Comparison of ENCODE assay signal across 9 mouse cellular contexts in the genomic region with DNA sequence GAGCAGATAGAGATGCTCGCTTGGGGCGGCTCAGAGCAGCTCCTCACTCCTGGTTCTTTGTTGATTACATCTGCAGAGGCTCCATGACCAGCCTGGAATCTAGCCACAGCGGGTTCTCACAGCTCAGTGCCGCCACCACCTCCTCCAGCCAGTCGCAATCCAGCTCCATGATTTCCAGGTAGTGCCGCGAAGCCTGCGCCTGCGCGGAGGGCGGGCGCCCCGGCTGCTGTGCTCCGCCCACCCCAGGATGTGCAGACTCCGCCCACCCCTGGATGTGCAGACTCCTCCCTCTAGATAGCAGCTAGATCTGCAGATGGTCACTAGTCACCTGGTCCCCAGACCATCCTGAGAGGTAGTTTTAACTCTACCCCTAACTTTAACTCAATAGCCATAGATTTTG. TPM values are rescaled to one million over a fixed set of nuclear protein-coding genes. Genes with fewer than 3 reads are reported as not detected.
DNase-seq lines count a peak whose midpoint lies in the region; ATAC-seq and TF ChIP-seq lines count a peak whose summit lies in the region.
"Had no signal": no experiment of that assay in that cellular context is flagged by ENCODE, and none has a peak within 500 bp of the region (broad histone marks: within the 10 kb centered on the region; RNA-seq: fewer than 3 reads in every experiment).

No protein-coding gene starts in this region.

- no peak for TF ChIP-seq CTCF in layer of hippocampus, adult 2 months (conservative IDR thresholded peaks at IDR 0.05)
- no peak for TF ChIP-seq CTCF in intestine, postnatal 0 days (IDR thresholded peaks at IDR 0.05; ENCODE audit: low read depth)

- no peak overlapping the region for H3K9ac ChIP-seq in intestine, postnatal 0 days (ENCODE audit: low read depth, low read length)
- no peak overlapping the region for H3K9ac ChIP-seq in midbrain, embryonic 12.5 days (replicated peaks)

- H3K9me3 ChIP-seq in intestine, postnatal 0 days (ENCODE audit: control insufficient read depth): no peaks in the 10 kb centered on the region
- H3K9me3 ChIP-seq in midbrain, embryonic 12.5 days: no peaks in the 10 kb centered on the region

- H3K36me3 ChIP-seq in intestine, postnatal 0 days (ENCODE audit: control insufficient read depth, insufficient read depth): peaks cover 28% of the 10 kb centered on the region
- H3K36me3 ChIP-seq in midbrain, embryonic 12.5 days: peaks cover 68% of the 10 kb centered on the region

- no peaks in the 10 kb centered on the region for H3K4me1 ChIP-seq in intestine, postnatal 0 days (replicated peaks; ENCODE audit: control insufficient read depth, insufficient read depth, low read length)
- peaks cover 6% of the 10 kb centered on the region for H3K4me1 ChIP-seq in midbrain, embryonic 12.5 days

- WGBS in intestine, postnatal 0 days: 27% methylated on average over 13 of the region's 15 CpGs
- WGBS in midbrain, embryonic 12.5 days: 4% methylated on average over 13 of the region's 15 CpGs

- no peak overlapping the region; the same call in 1 of the 2 replicates for H3K4me2 ChIP-seq in intestine, postnatal 0 days (replicated peaks; ENCODE audit: low read depth)
- H3K4me2 ChIP-seq in midbrain, embryonic 12.5 days (replicated peaks): no peak overlapping the region

- ATAC-seq in intestine, postnatal 0 days: peak; percentile 8; the same call in 1 of the 2 replicates
- ATAC-seq in midbrain, embryonic 12.5 days (ENCODE audit: low FRiP score, low read depth): peak; percentile 38; the same call in 1 of the 2 replicates
- ATAC-seq: Patski had no signal

- DNase-seq in layer of hippocampus, adult 2 months (ENCODE audit: low spot score in 2 of 2): no peak
- DNase-seq in layer of hippocampus, adult 18-20 months (ENCODE audit: low spot score in 2 of 2): no peak
- peak; percentile 90 for DNase-seq in embryo, embryonic 10 days (ENCODE audit: low spot score)
- DNase-seq in gastrocnemius, postnatal 4 days (ENCODE audit: low spot score in 2 of 2): no peak
- DNase-seq in thymus, postnatal 0 days (ENCODE audit: low spot score): no peak
- DNase-seq in thymus, adult 18-20 months: no peak

- H3K27me3 ChIP-seq in intestine, postnatal 0 days (replicated peaks; ENCODE audit: control insufficient read depth, insufficient read depth, low read length): no peaks in the 10 kb centered on the region
- no peaks in the 10 kb centered on the region for H3K27me3 ChIP-seq in midbrain, embryonic 12.5 days
- H3K27me3 ChIP-seq: Patski had no signal

- no peak overlapping the region for H3K4me3 ChIP-seq in layer of hippocampus, adult 2 months
- no peak overlapping the region for H3K4me3 ChIP-seq in intestine, postnatal 0 days (ENCODE audit: low read depth, low read length)
- H3K4me3 ChIP-seq in midbrain, embryonic 12.5 days: no peak overlapping the region

- H3K27ac ChIP-seq in layer of hippocampus, adult 2 months: peak overlapping the region; percentile 79
- H3K27ac ChIP-seq in intestine, postnatal 0 days (ENCODE audit: low read depth, low read length): no peak overlapping the region
- no peak overlapping the region for H3K27ac ChIP-seq in midbrain, embryonic 12.5 days (replicated peaks)

RNA-seq across cellular contexts. Expression of a gene that starts 41.8 kb away (rescaled TPM):
- total RNA-seq in layer of hippocampus, adult 2 months (2021): 100 to 1,000 TPM; 226 to 239 TPM
- total RNA-seq in layer of hippocampus, adult 18-20 months (2021): 100 to 1,000 TPM; 235 to 245 TPM
- polyA plus RNA-seq in intestine, postnatal 0 days (2015; fragmentation: Nextera tagmentation; extraction: Ambion mirVana): 22.8 and 23.9 TPM in 2 replicates
- polyA plus RNA-seq in midbrain, embryonic 12.5 days (2016; fragmentation: Nextera tagmentation; extraction: Ambion mirVana): 63.7 and 68.9 TPM in 2 replicates
- 100 to 1,000 TPM; 134 to 144 TPM for total RNA-seq in gastrocnemius, postnatal 4 days (2021)
- polyA plus RNA-seq in thymus, postnatal 0 days (2015; fragmentation: Nextera tagmentation; extraction: Ambion mirVana): 35.9 and 37.7 TPM in 2 replicates

RNA-seq across cellular contexts. Expression of a gene that starts 42.7 kb away (rescaled TPM):
- total RNA-seq in layer of hippocampus, adult 2 months (2021): 100 to 1,000 TPM; 102 to 114 TPM
- total RNA-seq in layer of hippocampus, adult 18-20 months (2021): 100 to 1,000 TPM; 121 to 122 TPM
- polyA plus RNA-seq in intestine, postnatal 0 days (2015; fragmentation: Nextera tagmentation; extraction: Ambion mirVana): 74.5 and 81.5 TPM in 2 replicates
- 162 and 176 TPM in 2 replicates for polyA plus RNA-seq in midbrain, embryonic 12.5 days (2016; fragmentation: Nextera tagmentation; extraction: Ambion mirVana)
- 10 to 100 TPM; 75.1 to 78.9 TPM for total RNA-seq in gastrocnemius, postnatal 4 days (2021)
- 220 and 222 TPM in 2 replicates for polyA plus RNA-seq in thymus, postnatal 0 days (2015; fragmentation: Nextera tagmentation; extraction: Ambion mirVana)
